Mouse (Mus musculus) kidney, adult 11 months (tissue): ENCODE results near the gene Dlk2.

Source experiments
- DNase-seq: peaks from one replicate; pipeline ENCODE4 v3.0.0; 2022

Dlk2 gene

GRCm38 (mm10) chr17:46297364-46298219 lies at the start of gene Dlk2:
Dlk2 (plus strand) TSS chr17:46297421.
- DNase-seq: no peak

- peak; percentile 94 for DNase-seq
Measured at GRCm38 (mm10) chr17:46247512-46248188, 49.6 kb upstream of the Dlk2 start, which contains the start of the genes Polr1c and Yipf3. Polr1c (minus strand) TSS chr17:46248054. Yipf3 (plus strand) TSS chr17:46248080.

DNA sequence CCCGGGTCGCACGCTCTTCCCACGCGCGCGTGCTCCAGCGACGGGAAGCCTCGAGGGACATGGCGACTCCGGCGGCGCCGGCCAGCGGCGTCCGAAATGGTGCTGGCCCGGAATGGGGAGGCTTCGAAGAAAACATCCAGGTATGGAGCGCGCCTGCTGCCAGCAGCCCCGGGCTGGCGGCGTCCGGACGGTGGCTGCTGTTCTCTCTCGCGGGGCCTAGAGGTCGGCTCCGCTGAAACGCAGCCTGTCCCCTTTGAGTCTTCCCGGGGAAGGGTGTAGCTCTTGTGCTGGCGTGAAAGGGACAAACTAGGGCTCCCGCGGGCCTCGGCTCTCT lies 49.1 kb upstream of the Dlk2 start:
- no peak for DNase-seq

DNA sequence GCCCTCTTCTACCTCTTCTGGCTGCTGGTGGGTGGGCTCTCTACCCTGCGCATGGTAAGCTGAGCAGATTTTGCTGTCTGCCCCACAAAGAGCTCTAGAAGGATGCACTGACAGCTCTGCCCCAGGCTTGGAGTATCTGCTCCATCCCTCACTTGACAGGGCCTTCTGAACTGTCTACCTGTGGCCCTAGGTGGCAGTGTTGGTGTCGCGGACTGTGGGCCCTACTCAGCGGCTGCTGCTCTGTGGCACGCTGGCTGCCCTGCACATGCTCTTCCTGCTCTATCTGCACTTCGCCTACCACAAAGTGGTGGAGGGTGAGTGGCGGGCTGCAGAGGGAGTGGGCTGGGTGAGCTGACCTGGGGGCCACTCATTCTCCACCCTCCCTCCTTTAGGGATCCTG lies 46.0 kb upstream of the Dlk2 start:
- DNase-seq: no peak

DNA sequence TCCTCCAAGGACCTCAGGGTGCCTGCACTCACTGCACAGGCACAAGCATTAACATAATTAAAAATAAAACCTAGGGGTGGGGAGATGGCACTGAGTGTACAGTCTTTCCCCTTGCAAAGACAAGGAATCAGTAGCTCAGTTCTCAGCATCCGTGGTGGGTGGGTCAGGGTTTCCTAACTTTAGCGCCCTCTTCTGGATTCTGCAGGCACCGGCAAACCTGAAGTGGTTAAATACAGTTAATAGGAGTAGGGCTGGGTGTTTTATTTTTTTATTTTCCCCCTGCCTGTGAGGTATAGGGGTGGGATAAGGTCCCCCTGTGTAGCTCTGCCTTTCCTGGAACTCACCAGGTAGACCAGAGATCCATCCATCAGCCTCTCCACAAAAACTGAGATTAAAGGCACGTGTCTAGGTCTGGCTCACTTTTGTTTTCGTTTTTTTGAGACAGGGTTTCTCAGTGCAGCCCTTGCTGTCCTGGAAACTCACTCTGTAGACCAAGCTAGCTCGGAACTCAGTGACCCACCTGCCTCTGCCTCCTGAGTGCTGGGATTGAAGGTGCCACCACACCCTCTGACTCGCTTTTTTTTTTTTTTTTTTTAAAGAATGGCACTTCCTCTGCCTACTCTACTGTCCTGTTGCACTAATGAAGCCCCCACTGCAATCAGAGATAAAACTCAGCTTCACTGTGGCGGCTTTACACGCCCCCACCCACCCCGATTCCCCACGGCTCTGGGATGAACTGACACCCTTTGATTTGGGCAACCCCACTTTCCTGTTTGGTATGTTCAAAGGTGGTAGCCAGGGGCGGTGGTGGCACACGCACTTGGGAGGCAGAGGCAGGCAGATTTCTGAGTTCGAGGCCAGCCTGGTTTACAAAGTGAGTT lies 44.4 kb upstream of the Dlk2 start:
- DNase-seq: no peak

- DNase-seq: peak; percentile 82
Measured at GRCm38 (mm10) chr17:46253452-46254084, 43.7 kb upstream of the Dlk2 start, which contains the start of gene Lrrc73. Lrrc73 (plus strand) TSS chr17:46253531.

- no peak for DNase-seq
Measured at GRCm38 (mm10) chr17:46254106-46254505, 43.1 kb upstream of the Dlk2 start.

GRCm38 (mm10) chr17:46255147-46255546 lies 42.1 kb upstream of the Dlk2 start:
- no peak for DNase-seq

DNA sequence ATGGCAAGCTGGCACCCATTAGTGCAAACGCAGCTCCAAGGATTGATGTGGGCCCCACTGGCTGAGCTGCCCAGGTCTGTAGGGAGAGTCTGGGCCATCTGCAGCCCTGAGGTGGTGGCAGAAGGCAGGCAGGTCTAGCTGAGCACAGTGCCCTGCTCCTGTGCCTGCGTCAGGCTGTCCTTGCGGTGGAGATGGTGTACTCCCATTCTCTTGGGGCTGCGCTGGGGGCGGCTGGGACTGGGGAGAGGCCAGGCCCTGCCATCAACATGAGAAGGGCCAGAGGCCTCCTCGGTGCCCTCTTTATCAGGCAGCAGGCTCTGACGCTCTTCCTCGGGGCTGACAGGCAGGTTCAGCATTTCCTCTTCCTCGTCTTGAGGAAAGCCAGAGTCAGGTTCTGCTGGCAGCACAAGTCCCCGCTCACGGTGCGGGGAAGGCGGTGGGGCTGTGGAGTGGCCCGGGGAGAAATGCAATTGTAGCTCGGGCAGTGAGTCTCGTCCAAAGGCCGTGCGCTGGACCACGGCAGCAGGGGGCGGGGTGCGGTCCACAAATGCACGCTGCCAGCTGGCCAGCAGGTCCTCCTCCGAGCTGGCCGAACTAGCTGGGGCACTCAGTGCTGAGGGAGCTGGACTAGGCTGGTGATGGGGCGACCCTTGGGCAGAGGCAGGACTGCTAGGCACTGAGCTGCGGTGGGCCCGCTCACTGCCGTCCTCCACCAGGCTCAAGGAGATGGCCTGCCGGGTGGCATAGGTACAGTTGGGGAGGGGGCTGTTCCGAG lies 38.8 kb upstream of the Dlk2 start:
- DNase-seq: no peak

GRCm38 (mm10) chr17:46259675-46260074 lies 37.5 kb upstream of the Dlk2 start:
- no peak for DNase-seq

DNA sequence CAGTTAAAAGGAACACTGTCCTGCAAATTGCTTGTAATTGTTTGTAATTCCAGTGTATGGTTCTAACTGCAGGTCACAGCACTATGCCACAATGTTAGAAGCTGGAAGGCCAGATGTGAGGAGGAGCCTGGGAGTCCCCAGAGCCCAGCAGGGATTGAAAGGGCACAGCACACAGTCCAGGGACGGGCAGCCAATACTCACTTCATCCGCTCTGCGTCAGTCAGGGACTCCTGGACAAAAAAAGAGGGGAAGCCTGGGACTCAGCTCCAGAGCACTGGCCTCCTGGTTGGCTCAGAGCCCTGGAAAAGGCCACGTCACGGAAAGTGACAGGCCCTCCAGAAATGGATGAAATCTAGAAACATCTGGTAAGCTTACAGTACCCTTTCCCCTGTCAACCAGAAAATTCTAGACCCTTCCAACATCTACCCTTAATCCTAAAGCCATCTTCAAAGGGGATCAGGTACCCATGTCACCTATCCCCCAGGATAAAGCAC lies 35.0 kb upstream of the Dlk2 start:
- no peak for DNase-seq

DNA sequence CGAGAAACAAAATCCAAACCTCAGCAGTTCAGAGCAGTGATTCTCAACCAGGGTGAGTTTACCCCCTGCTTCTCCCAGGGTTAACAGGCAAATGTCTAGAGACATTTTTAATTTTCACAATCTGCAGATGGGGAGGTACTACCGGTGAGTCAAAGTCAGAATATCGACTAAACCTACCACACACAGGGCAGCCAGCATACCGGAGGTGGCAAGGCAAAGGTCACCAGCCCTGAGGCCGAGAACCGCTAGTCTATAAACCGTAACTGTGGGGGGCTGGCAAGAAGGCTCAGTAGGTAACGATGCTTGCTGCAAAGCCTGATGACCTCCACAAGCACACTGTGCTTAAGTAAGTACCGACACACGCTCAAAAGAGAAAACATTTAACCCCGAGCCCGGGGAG lies 31.7 kb upstream of the Dlk2 start:
- no peak for DNase-seq

DNA sequence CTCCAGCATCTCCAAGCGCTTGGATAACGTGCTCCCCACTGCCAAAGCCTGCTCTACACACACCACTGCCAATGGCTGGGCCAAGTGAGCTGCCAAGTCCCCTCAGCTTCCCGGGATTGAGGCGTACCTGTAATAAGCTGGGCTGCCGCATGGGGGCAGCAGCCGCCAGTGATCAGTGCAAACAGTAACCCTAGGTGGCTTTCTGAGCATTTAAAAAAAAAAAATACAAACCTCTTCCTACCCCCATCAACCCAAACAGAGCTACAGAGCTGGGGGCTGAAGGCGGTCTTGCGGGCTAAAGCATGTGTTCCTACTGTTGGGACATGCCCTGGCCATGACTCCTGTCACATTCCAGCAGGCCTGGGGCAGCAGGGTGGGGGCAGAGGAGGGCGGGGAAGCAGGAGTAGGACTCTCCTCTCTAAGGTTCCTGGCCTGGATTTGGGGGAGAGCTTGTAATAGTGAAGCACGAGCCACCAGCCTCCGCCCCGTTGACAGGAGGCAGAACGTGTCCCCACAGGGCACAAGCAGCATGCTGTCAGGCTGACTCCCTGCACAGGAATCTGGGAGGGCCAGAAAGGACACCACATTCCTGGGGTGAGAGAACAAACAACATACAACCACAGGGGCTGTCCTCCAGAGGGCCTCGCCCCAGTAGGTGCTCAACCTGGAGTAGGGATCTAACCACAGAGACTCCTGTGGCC lies 31.2 kb upstream of the Dlk2 start:
- peak; percentile 69 for DNase-seq

GRCm38 (mm10) chr17:46266986-46267385 lies 30.2 kb upstream of the Dlk2 start:
- DNase-seq: no peak

DNA sequence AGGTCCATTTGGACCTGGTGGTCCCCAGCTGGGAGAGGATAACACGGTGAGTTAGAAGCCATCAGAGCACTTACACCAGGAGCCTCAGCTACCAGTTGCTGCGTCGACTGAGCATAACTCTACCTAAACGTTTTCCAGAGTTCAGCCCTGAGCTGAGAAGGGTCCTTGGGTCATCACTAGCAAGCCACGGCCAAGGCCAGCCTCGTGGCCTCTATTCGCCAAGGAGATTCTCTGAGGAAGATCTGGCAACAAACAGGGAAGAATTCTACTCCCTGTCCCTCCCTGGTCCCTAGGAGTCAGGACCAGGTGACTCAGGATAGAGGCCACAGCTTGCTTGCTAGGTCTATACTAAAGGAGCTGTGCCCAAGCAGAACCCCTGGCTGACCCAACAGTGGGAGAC lies 29.7 kb upstream of the Dlk2 start:
- DNase-seq: no peak

GRCm38 (mm10) chr17:46268026-46268720 lies 29.0 kb upstream of the Dlk2 start:
- no peak for DNase-seq

GRCm38 (mm10) chr17:46269771-46270534 lies 27.3 kb upstream of the Dlk2 start:
- DNase-seq: peak; percentile 73

- DNase-seq: no peak
Measured at GRCm38 (mm10) chr17:46272058-46272457, 25.2 kb upstream of the Dlk2 start.

GRCm38 (mm10) chr17:46272675-46273074 lies 24.5 kb upstream of the Dlk2 start:
- DNase-seq: peak; percentile 61

DNA sequence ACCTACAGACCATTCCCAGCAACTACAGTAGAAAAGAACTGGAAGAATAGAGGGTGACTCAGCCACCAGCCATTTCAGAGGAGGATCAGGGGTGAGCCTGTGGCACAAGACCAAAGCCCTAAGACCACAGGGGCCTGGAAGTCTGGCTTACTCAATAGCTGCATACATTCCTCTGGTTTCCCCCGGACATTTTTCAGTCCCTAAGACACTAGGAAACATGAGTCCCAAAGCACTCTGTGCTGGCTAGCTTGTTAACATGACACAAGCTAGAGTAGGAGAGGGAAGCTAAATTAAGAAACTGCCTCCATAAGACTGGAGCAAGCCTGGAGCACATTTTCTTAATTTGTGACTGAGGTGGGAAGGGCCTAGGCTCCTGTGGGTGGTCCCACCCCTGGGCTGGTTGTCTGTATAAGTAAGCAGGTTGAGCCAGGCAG lies 23.4 kb upstream of the Dlk2 start:
- DNase-seq: no peak
